Mouse (Mus musculus) Muller cell, postnatal 12 days (primary cell): ENCODE measurements around the gene Thsd7b.

Experiments
- DNase-seq: peaks from one replicate; pipeline ENCODE4 v3.0.0-alpha.2; 2015; ENCODE audit errors: inconsistent ontology term

Thsd7b gene

DNA sequence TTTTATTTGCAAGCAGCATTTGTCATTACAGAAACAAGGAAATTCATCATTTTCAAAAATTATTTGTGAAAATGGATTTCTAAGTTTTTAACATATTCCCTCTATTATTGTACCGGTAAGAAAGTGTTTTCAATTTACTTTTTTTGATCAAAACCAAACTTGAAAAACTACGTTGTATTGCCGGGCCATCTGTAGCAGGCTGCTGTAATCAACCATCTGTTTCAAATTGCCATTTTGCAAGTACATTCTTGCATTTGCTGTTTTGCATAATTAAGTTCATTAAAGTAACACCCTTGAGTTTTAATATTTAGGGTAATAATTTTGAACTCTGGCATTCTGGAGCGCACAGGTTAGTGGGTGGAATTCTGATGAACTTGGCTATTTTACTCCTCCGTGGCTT is 246.6 kb downstream of the Thsd7b start:
- DNase-seq, result no peak

DNA sequence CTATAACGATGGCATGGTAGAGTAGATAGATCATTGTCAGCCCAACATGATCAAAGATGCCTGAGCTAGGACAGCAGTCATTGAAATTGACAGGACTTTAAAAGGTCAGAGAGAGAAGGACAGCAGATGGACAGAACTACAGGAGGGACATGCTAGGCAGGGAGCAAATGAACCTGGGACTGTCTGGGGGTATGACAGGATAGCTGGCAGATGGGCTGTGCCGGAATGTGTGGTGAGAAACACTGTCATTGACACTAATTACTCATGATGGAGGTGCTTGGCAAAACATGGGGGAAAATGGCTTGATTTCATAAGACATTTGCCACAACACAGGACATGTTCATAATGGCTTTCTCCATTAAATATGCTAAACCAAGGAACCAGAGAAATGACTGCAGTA is 253.9 kb downstream of the Thsd7b start:
- DNase-seq, result no peak

DNA sequence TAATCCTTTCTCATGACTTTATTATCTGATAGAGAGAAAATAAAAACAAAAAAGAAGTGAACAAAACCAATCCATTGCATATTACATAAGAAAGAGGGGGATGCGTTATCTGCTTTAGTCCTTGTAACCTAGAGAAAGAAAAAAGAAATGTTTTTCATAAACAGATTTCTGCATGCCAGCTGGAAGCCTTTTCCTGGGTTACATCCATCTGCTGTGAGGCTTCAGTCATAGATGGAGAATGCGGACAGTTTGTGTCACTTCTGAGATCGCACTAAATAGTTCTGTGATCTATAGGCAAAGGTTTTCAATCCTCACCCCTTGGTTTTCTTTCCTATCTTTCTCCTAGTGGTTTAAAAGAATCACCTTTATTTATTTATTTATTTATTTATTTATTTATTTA is 259.1 kb downstream of the Thsd7b start:
- no peak for DNase-seq

GRCm38 (mm10) chr1:129538508-129538907 is 265.4 kb downstream of the Thsd7b start:
- no peak for DNase-seq

- no peak for DNase-seq
Observed at GRCm38 (mm10) chr1:129538970-129539369, 265.9 kb downstream of the Thsd7b start.

- DNase-seq, result no peak
Observed at GRCm38 (mm10) chr1:129540751-129541150, 267.6 kb downstream of the Thsd7b start.

DNA sequence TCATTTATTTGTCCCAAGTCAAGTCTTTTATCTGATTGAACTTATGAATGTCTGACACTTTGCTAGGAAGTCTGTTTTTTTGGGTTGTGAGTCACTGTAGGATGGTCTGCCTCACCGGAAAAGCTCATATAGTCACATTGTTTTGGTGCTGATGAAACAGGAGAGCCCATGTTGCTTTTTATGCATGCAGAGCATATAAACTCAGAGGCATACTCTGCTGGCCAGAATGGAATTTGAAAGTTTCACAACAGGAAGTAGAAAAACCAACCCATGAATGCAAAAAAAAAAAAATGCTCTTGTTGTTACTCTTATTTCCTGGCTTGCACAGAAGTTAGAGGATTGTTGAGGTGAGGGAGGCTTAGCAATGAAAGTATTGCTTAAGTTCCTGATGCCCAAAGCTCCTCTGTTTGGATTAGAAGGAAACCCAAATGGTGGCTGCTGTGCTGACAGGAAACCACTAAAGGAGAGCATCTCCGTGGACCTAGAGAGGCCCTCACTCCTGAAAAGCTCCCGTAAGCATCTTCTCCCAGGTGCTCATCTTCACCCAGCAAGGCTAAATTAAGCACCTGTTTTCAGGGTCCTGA is 269.6 kb downstream of the Thsd7b start:
- no peak for DNase-seq

DNA sequence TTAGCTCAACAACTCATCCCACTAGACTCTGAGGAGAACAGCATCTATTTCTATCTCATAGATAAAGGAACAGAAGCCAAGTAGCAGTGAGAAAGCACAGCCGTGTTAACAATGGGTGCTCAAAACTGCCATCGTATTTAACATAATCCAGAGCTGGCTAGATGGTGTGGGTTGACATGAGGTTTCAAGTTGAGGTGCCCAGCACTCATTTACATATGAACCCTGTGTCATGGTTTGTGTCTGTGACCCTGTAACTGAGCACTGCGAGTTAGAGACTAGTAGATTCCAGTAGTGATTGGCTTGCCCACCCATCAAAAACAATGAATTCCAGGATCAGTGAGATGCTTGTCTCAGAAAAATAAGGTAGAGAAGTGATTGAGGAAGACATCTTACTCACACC is 270.1 kb downstream of the Thsd7b start:
- no peak for DNase-seq

- DNase-seq, result no peak
Observed at GRCm38 (mm10) chr1:129558054-129558453, 285.0 kb downstream of the Thsd7b start.

DNA sequence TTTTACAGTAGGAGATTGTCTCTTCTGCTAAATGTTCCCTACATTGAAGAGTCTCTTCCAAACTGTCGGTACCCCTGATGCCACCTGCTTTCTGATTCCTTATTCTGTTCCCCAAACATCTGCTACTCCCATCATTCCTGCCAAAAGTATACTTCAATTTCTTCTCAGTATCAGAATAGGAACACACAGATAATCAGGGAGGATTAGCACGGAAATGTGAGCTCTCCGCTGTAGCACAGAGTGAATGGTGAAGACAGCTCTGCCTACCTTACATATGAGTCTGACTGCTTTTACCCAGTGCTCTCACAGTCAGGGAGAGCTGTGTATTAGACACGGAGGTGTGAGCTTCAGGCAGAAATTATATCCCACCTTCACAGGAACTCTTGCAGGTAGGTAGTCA is 286.0 kb downstream of the Thsd7b start:
- no peak for DNase-seq

DNA sequence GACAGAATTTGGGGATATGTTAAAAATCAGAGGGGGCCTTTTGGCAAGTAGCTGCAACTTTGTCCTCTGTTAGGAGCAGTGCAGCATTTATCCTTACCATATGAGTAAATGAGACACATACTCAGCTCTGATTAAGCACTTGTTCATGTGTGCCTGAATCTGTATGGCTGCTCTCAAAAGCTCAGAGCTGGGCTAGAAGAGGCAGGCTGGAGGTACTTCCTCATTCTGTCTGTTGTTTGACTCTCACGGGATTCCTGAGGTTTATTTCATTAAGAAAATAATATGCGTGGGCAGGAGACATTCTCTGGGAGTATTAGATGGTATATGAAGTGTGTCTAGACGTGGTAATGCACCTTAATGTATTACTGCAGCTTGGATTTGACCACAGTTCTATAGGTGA is 286.7 kb downstream of the Thsd7b start:
- no peak for DNase-seq

DNA sequence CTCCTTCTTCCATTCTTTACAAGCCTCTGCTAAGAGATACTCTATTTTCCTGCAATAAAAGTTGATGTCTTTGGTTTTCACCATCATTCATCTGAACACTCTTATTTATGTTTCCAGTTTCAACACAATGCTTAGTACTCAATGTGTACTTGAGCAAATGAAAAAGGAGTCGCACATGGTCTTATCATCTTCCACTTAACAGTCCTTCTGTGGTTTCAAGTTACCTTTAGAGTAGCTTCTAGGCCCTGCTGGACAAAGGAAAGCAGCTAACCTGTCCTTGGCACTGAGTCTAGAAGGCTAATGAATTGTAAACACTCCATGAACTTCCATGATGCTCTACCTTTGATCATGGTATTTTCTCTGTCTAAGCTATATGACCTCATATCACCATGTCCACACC is 289.6 kb downstream of the Thsd7b start:
- no peak for DNase-seq

DNA sequence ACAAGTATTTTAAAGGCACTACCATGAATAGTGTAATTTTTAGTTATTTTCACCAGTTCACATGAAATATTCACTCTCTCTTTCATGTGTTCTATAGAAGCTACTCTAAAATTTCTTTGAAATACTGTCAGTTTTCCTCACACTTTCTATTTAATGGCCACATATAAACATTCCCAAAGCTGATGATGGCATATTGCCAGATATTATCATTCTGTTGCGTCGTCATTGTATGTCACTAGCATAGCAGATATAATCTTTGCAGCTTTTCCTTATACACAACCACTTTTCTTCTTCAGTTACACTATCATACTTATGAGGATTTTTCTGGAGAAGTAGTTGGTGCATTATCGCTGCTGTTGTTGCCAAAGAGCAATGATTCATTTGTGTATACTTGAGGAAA is 297.4 kb downstream of the Thsd7b start:
- DNase-seq, result no peak

GRCm38 (mm10) chr1:129579955-129580354 is 306.9 kb downstream of the Thsd7b start:
- no peak for DNase-seq

- no peak for DNase-seq
Observed at GRCm38 (mm10) chr1:129586635-129587034, 313.5 kb downstream of the Thsd7b start.

GRCm38 (mm10) chr1:129589366-129590002 is 316.4 kb downstream of the Thsd7b start:
- peak; percentile 62 for DNase-seq

DNA sequence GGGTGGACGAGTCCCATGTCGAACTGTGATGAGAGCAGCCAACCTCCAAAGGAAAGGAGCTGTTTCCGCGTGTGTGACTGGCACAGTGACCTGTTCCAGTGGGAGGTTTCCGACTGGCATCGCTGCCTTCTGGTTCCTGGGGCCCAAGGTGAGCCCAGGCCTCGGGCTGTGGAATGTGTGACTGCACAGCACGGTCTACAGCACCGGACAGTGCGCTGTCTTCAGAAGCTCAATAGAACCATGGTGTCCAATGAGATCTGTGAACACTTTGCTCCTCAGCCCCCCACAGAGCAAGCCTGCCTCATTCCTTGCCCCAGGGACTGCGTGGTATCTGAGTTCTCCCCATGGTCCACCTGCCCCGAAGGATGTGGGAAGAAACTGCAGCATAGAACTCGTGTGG is 322.3 kb downstream of the Thsd7b start:
- no peak for DNase-seq

DNA sequence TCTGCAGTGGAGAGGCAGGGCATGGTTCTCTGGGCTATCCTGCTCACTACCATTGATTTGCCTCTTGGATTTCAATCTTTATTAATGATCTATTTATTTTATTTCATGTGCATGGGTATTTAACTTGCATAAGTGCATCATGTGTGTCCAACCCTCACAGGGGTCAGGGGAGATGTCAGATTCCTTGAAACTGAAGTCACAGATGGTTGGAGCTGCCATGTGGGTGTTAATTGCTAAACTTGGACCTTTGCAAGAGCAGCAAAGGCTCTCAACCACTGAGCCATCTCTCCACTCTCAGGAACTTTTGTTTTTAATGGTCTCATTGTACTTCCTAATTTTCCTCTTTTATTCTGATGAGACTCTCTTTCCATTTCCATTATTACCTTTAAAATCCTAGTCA is 327.8 kb downstream of the Thsd7b start:
- no peak for DNase-seq

- no peak for DNase-seq
Observed at GRCm38 (mm10) chr1:129602284-129602683, 329.2 kb downstream of the Thsd7b start.

DNA sequence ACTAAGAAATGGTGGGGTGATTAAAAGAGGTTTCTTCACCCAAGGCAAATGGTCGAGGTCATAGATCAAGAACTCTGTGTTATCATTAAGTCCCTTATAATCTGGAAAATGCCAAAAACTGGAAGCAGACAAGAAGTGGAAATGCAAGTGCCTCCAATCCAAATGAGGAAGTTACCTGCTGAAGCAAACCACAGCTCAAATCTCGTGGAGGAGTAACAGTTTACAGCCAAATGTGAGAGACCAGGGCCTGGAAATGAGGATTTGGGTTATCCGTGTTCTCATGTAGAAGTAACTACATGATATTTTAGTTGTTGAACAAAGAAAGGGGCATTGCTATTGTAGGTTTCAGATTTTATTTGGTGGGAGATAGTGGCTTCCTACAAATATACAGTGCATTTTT is 335.3 kb downstream of the Thsd7b start:
- DNase-seq, result no peak

DNA sequence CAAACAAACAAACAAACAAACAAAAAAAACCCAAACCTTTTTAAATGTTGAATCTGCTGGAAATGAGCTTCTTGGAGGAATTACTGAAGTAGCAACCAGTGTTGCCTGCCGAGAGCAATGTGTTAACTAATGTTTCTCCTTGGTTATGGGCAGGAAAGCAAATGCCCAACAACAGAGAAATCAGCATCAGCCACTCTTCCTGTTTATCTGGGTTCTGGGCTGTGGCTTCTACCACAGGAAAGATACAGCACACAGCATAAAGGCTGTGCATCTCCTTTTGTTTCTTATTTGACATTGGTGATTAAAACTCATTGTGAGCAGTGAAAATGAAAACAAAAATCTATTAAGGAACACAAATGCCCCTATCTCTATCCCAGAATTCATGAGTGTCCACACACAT is 343.0 kb downstream of the Thsd7b start:
- no peak for DNase-seq

DNA sequence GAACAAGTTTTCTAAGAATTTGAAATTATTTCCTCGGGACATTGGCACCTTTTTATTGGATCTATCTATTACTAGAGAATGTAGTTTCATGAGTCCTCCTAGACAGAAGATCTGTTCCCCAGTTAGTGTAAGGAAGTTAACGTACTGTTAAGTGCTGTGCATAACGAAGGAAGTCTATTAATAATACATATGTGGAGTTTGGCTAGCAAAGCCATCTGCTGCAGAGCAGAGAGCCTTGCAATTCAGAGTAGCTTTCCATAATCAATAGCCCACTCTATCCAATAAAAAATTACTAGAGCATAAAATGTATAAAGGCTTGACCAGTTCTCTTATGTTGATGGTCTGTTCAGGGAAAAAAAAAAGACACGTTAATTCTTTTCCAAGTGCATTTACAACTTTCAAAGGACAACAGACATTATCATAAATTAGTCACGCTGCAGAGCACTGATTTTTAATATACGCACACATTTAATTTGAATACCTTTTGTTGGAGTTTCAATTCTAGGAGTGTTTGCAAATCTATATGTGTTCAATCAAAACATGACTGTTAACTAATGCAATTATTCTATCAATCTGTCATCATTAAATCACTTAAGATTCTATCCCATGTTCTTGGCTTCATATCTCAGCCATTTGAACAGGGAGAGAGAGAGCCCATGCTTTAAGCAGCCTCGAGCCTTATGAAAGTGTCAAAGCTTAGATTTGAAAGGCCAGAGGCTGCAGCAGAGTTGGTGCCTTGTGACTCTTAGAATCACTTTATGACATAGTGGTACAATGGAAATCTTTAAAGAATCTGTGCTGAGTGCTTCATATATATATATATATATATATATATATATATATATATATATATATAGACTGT is 346.6 kb downstream of the Thsd7b start:
- DNase-seq, result no peak

- no peak for DNase-seq
Observed at GRCm38 (mm10) chr1:129624519-129624918, 351.4 kb downstream of the Thsd7b start.
